Mouse (Mus musculus) ES-Bruce4 (cell line): ENCODE data around the gene Gpx2. TPM values are rescaled to one million over a fixed set of nuclear protein-coding genes. Genes with fewer than 3 reads are reported as not detected.
A peak's percentile ranks its signal among the peaks of the same experiment; 100 is the strongest.

Experiments used
- H3K27ac ChIP-seq: 2 replicates; pipeline ENCODE4 v1.5.1; 2012; ENCODE audit warnings: low read length, inconsistent platforms; ENCODE audit not compliant: insufficient read depth
- H3K27me3 ChIP-seq: 2 replicates; pipeline ENCODE4 v1.6.1; 2012; ENCODE audit warnings: mild to moderate bottlenecking, low read length, inconsistent platforms; ENCODE audit not compliant: control insufficient read depth, poor library complexity, insufficient read depth, severe bottlenecking
- H3K36me3 ChIP-seq: 2 replicates; pipeline ENCODE4 v1.6.1; 2012; ENCODE audit warnings: inconsistent platforms, mild to moderate bottlenecking, low read length, moderate library complexity; ENCODE audit not compliant: control insufficient read depth, poor library complexity, insufficient read depth, severe bottlenecking
- H3K4me1 ChIP-seq: one replicate; pipeline ENCODE4 v1.8.1; 2011; ENCODE audit warnings: low read length; ENCODE audit not compliant: control insufficient read depth, insufficient read depth
- H3K4me3 ChIP-seq: 2 replicates; pipeline ENCODE4 v1.5.1; 2011; ENCODE audit warnings: low read depth, mild to moderate bottlenecking, low read length
- H3K9ac ChIP-seq: 2 replicates; pipeline ENCODE4 v1.6.1; 2012; ENCODE audit warnings: low read depth, mild to moderate bottlenecking, inconsistent platforms; ENCODE audit not compliant: poor library complexity, severe bottlenecking
- H3K9me3 ChIP-seq: replicated peaks from 2 replicates; pipeline ENCODE4 v1.6.1; 2012; ENCODE audit warnings: mild to moderate bottlenecking, low read length, inconsistent platforms; ENCODE audit not compliant: control insufficient read depth, poor library complexity, insufficient read depth, severe bottlenecking
- CTCF ChIP-seq: IDR thresholded peaks from one replicate; pipeline ENCODE4 v1.8.1; 2011; ENCODE audit warnings: low read depth, low read length
- EP300 ChIP-seq: IDR thresholded peaks from 2 replicates; pipeline ENCODE4 v1.6.1; 2011; ENCODE audit warnings: low read depth, low read length; ENCODE audit not compliant: insufficient read depth
- POLR2A ChIP-seq: IDR thresholded peaks from one replicate; pipeline ENCODE4 v1.8.1; 2011; ENCODE audit warnings: low read length; ENCODE audit not compliant: insufficient read depth
- polyA plus RNA-seq: library from polyadenylated mRNA; stranded (reverse); fragments of >200 nt; gene quantifications from 2 replicates; pipeline ENCODE4 v1.2.4, GENCODE M21; 2011; ENCODE audit warnings: low read depth; ENCODE audit not compliant: missing spikeins, insufficient read depth, insufficient read length

Gpx2 gene
- 12.7 and 20.3 TPM in 2 replicates for polyA plus RNA-seq

- TF ChIP-seq CTCF (no peak), EP300 (peak; percentile 65)
- no peak within 1 kb of the TSS for H3K27ac ChIP-seq
Observed at GRCm38 (mm10) chr12:76795350-76795749, at the start of gene Gpx2. TSS of gene Gpx2 (minus strand) at chr12:76795554.

GRCm38 (mm10) chr12:76844346-76845061, 49.1 kb upstream of the Gpx2 start:
- Histone ChIP-seq H3K9ac (no peak overlapping the region), H3K27ac (no peak overlapping the region), H3K9me3 (no peaks in the 10 kb centered on the region), H3K4me1 (no peaks in the 10 kb centered on the region), H3K27me3 (no peaks in the 10 kb centered on the region), H3K4me3 (no peak overlapping the region), H3K36me3 (no peaks in the 10 kb centered on the region)
- TF ChIP-seq CTCF (no peak), EP300 (no peak), POLR2A (no peak)

More at GRCm38 (mm10) chr12:76795350-76795749, at the start of gene Gpx2:
- Histone ChIP-seq H3K36me3 (no peaks in the 10 kb centered on the region), H3K9me3 (no peaks in the 10 kb centered on the region), H3K4me1 (peaks cover 5% of the 10 kb centered on the region), H3K27me3 (no peaks in the 10 kb centered on the region), H3K4me3 (peak within 1 kb of the TSS; percentile 44), H3K9ac (no peak within 1 kb of the TSS)

- H3K27ac ChIP-seq, result no peak overlapping the region
- no peak overlapping the region for H3K9ac ChIP-seq
- H3K9me3 ChIP-seq, result no peaks in the 10 kb centered on the region
- H3K4me3 ChIP-seq, result no peak overlapping the region
- no peaks in the 10 kb centered on the region for H3K4me1 ChIP-seq
- H3K27me3 ChIP-seq, result no peaks in the 10 kb centered on the region
- no peak for TF ChIP-seq POLR2A
- TF ChIP-seq CTCF, result no peak
- TF ChIP-seq EP300, result no peak
- H3K36me3 ChIP-seq, result no peaks in the 10 kb centered on the region
Observed at GRCm38 (mm10) chr12:76840081-76840480, 44.7 kb upstream of the Gpx2 start.

GRCm38 (mm10) chr12:76839298-76839697, 43.9 kb upstream of the Gpx2 start:
- no peaks in the 10 kb centered on the region for H3K36me3 ChIP-seq
- H3K27ac ChIP-seq, result no peak overlapping the region
- H3K4me1 ChIP-seq, result no peaks in the 10 kb centered on the region
- TF ChIP-seq EP300 (no peak), CTCF (no peak), POLR2A (no peak)
- no peak overlapping the region for H3K9ac ChIP-seq
- H3K4me3 ChIP-seq, result no peak overlapping the region
- no peaks in the 10 kb centered on the region for H3K27me3 ChIP-seq
- no peaks in the 10 kb centered on the region for H3K9me3 ChIP-seq

- no peak for TF ChIP-seq CTCF
- no peak for TF ChIP-seq POLR2A
- TF ChIP-seq EP300, result no peak
- H3K9me3 ChIP-seq, result no peaks in the 10 kb centered on the region
- H3K4me1 ChIP-seq, result no peaks in the 10 kb centered on the region
- no peaks in the 10 kb centered on the region for H3K27me3 ChIP-seq
- H3K4me3 ChIP-seq, result peak overlapping the region; percentile 86
- H3K9ac ChIP-seq, result peak overlapping the region; percentile 58
- no peaks in the 10 kb centered on the region for H3K36me3 ChIP-seq
- no peak overlapping the region for H3K27ac ChIP-seq
Observed at GRCm38 (mm10) chr12:76837844-76838650, 42.7 kb upstream of the Gpx2 start.
